Mouse (Mus musculus): Measurements from ENCODE around the gene Nat9.

Nat9 gene

DNA sequence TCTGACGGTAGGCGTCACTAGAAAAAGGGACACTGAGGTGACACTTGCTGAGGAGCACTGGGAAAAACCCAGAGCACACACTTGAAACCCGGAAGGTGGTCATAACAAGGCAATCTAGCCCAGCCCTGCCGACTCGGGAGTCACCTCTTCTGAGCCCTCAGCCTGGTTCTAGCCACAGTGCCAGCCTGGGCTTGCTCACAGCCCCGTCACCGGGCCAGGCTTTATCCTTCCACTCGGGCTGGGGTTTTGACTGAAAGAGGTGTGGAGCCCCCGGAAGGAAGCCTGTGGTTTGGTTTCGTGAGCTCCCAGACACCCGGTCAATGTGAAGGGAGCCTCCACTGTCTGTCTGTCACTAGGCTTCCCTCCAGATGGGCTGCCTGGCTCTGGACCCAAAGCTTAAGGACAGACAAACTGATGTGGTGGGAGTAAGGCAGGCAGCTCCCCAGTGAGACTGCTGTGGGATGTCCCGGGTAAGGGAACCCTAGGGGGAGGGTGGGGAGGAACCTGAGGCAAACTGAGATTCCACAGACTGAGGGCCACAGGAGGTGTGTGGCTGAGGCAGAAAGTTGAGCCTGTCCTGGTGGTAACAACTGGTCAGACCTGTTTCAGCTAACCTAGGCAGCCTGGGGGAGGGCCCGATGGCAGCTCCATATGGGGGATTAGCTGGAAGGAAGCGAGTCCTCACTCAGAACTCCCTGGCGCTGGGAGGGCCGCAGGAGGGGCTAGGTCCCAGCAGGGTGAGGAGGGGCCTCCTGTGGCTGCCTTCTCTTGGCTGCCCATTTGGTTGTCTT, 13.9 kb downstream of the Nat9 start:
- peak; percentile 61 for DNase-seq

DNA sequence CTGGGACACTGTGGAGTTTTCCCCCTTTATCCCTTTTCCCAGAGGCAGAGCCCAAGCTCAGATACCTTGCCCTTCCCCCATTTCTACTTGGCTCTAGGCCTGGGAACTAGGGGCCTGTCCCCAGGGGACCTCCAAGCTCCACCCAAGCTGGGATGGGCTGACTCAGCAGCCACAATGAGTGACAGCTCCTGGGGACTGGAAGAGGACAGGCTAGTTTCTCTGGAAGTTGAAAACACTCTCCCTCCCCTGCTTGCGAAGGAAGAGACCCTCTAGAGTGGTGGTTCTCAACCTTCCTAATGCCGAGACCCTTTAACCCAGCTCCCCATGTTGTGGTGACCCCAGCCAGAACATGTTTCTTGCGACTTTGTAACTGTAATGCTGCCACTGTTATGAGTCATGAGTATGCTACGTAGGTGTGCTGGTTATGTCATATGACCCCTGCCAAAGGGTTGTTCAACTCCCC, 14.8 kb downstream of the Nat9 start:
- DNase-seq = peak; percentile 78

DNA sequence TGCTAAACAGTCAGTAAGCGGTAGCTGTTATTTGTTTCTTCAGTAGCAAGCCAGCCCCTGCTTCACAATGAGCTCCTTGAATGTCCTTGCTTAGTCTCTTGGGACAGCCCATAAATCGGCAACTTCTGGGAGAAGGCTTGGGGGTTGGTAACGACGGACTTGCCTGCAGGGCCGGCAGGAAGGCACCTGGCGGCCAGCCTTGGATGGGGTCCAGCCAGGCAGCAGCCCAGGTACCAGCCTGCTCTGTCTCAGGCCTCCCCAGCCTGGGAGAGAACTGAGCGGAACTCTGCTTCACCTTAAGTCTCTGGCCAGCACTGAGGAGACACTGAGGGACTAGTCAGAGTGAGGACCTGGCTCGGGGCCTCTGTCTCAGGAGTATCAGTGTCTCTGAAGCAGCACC, 16.5 kb downstream of the Nat9 start:
- peak; percentile 85 for DNase-seq

DNA sequence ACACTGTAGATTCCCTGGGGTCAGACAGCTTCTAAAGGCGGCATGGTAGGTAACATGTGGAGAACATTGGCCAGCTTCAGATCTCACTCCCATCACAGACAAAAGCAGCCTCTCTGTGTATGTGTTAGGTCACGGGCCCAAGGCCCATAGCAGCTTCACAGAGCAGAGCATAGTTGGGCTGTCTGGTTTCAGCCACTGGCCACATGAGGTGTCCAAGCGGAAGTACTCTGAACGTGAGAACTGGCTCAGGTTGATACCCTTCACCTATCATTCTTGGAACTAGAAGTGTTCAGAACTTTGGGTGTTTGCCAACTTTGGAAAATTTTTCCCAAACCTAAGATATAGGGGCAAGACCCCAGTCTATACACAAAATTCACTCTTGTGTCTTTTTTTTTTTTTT, 18.2 kb downstream of the Nat9 start:
- no peak for DNase-seq

DNA sequence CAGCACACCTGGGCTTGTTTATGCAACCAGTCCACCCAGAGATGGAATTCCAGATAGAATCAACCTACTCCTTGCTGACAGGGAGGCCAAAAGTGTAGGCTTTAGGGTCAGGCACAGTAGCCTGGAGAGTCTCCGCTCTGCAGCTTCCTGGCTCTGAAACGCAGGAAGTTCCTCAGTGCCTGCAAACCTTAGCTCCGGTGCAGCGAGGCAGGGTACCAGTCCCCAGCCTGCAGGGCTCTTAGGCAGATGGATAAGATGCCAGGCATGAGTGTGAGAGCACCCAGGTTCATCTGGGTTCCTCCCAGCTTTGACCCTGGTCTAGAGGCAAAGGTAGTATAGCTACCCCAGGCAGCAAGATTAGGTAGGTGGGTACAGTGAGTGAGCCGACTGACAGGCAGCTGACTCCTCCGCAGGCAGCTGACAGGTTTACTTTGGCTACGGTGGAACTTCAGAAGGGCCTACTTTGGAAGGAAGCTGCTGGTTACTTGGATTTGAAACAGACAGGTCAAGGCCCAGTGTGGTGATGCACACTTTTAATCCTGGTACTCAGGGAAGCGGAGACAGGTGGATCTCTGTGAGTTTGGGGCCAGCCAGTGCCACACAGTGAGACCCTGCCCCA, 19.9 kb downstream of the Nat9 start:
- no peak for DNase-seq

DNA sequence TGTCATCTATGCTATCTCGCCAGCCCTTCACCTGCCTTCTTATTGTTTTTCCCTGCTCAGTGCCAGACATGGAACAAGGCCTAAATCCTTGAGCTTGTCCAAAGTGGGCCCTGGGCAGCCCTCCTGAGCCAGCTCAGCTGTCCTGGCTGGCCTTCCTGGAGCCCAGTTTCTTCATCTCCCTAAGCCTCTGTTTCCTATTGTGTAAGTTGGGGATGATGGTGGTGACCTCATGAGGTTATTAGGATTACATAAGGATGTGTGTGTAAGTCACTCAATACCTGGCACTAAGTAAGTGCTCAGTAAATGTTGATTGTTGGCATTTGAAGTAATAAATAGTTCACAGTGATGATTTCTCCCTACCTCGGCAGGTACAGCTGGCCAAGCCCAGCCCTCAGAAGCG, 20.9 kb downstream of the Nat9 start:
- DNase-seq = no peak

DNA sequence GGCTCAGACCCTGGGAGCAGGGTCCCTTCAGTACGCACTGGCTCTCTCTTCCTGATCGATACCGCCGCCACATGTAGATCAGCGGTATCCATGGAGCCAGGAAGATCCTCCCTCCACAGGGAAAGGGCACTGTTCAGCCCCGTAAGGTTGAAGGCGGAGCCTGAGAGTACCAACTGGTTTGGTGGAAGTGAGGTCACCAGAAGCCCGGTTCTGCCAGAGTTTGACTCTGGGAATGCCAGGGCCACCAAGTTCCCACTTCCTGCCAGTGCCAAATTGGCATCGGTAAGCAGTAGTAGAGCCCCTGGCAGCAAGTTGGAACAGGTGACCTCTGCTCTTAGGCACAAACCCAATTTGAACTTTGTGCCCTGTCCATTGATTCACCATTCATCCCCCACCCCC, 22.7 kb downstream of the Nat9 start:
- DNase-seq = peak; percentile 94

DNA sequence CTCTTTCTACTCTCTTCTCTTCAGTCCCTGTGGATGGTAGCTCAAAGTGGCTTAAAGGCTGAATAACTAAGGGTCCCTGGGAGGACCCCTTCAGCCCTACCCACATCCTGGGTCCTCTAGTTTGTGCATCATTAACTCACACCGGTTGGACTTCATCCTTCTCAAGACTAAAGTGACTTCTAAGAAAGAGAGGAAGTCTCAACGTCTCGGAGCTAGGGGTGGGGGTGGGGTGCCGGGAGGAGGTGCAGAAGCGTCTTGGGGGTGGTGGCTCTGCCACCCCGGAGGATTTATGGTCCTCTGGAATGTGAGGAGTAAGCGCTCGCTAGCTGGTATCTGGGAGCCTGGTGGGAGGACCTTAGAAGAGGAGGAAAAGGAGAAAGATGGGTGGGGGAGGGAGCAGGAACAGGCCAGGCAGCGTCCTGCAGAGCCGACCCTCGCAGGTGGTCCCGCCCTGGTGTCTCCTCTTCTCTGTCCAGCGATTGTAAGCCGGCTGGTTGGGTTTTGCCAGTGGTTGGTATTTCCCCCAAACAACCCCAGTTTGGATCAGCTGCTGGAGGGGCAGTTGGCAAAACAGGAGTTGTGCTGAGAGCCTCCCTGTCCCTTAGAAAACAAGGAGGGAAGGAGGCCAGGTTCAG, 23.2 kb downstream of the Nat9 start:
- DNase-seq = peak; percentile 78

DNA sequence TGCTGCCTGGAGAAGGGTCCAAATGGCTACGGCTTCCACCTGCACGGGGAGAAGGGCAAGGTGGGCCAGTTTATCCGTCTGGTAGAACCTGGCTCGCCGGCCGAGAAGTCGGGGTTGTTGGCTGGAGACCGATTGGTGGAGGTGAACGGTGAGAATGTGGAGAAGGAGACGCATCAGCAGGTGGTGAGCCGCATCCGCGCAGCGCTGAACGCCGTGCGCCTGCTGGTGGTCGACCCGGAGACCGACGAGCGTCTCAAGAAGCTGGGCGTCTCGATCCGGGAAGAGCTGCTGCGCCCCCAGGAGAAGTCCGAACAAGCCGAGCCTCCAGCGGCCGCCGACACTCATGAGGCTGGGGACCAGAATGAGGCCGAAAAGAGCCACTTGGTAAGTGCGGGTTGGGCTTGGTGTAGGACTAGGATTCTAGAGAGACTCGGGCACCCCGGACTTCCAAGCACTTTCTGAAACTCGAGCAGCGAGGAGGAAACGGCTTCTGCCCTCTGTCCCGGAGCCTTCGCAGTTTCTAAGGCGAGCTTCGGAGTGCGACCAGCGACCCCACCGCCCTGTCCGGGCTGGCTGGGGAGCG, 24.0 kb downstream of the Nat9 start:
- no peak for DNase-seq

DNA sequence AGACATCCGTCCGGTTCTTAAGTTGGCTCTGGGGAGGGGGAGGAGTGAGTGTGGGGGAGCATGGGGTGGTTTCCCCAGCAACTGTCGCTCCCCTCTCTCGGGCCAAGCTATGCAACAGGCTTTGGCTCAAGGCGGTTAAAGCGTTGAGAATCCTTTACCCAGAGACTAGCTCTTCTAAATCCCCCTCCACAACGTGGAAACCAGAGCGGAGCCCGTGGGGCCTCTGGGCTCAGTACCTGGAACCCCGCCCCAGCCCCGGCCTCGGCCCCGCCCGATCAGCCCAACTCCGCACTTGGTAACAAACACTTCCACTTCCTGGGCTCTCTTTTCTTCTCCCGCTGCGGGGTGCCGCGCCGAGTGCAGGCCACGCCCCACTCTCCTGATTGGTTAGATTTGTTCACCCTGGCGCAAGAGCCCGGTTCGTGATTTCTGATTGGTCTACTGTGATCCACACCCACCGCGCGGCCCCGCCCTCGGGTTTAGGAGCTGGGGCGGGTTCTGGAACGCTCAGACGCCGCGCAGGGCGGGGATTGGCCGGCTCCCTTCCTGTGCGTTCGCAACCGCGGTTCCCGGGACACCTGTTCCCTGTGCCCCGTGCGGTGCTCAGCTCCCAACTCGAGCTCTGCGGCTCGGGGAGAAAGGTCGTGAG, 24.7 kb downstream of the Nat9 start, which contains the start of gene Slc9a3r1:
Slc9a3r1 (plus strand) TSS at position 510 of the 649 bp plus-strand sequence.
- DNase-seq = peak; percentile 99

DNA sequence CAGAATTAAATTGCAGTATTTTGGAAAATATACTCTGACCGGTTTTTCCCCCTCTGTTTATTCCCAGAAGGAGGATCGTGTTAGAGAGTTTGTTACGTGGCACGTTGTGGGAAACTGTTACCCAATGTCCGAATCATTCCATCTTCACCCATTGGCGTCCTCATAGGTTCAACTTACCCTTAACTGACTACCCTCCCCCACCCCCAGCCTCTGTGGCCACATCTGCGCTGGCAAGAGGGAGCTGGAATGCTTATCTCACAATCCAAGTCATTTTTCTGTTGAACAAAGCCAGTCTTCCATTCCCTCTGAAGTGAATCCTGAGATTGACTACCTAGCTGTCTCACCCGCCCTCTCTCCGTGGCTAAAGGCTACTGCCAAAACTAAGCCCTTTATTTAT, 25.5 kb downstream of the Nat9 start:
- peak; percentile 21 for DNase-seq

DNA sequence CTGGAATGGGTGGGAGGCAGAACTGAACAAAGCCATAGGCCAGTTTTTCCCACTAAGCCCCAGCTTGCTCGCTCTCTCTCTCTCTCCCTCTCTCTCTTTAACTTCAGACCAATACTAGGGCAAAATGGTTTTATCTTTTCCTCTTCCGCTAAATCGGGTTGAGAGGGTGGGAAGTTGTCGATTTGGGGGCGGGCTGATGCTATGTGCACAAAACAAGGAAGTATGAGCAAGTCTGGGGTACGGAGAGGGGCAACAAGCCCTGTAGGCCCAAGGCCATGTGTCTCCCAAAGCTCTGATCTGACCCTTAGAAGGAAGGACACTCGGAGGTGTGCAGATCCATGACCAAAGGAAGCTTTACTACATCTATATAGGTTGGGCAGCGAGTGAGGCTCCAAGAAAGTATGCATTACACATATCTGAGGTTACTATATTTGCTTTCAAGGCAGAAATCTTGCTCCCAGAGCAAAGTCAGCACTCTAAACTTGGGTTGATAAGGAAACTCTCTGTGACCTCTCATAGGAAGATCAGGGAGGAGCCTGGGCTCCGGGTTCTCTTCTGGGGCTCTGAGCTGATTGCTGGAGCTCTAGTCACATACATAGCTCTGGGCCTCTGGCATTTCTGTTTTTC, 26.0 kb downstream of the Nat9 start:
- DNase-seq = no peak

DNA sequence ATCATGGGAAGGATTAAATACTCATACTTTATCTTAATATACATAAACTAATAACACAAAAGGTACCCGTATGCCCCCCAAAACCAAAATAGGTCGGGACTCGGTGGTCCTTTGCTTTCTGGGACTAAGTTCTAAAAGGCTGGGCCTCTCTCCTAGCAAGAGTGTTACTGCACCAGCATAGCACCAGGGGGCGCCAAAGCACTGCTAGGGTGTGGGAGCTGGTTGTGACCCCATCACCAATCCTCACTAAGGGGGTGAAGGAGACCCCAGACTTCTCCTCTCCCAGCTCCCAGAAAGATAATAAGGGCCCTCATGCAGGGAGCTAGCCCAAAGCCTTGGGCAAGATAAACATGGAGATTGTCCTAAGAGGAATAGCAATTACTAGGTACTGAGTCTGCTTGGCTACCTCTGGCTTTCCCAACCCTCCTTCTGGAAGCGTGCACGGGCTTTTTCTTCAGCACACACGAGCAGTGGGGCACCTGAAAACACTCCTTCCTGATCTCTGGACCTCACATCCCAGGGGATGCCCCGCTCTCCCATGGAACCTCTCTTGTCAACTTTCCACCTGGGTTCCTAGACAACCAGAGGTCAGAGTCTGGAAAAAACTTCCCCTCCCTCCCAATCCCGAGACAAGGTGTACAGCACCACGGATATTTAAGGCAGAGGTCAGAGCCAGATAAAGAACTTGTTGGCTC, 26.6 kb downstream of the Nat9 start:
- peak; percentile 58 for DNase-seq

DNA sequence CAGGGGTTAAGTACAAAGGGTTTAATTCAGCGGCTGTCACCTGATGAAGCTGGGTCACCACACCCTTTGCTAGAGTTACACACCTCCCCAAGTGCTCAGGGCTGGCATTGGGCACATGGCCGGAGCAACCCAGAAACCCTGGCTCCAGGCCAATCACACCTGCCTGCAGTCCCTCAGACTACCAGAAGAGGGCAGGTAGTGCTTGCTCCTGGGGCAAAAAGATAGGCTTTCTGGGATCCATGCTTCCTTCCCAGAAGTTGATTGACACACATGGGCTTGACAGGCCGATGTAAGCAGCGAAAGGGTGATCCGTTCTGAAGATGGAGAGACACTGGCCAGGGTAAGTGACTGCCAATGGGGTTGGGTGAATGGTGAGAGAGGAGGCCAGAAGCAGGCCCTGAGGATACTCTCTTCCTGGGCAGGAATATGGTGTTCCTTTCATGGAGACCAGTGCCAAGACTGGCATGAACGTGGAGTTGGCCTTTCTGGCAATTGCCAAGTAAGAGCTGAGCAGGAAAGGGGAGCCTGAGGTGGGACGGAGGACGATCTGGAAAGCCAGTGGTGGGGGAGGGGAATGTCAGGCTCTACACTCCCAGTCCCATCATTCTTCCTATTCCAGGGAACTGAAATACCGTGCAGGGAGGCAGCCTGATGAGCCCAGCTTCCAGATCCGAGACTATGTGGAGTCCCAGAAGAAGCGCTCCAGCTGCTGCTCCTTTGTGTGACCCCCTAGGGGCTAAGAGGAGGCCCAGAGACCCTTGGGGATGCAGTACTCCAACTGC, 27.5 kb downstream of the Nat9 start:
- DNase-seq = peak; percentile 93

DNA sequence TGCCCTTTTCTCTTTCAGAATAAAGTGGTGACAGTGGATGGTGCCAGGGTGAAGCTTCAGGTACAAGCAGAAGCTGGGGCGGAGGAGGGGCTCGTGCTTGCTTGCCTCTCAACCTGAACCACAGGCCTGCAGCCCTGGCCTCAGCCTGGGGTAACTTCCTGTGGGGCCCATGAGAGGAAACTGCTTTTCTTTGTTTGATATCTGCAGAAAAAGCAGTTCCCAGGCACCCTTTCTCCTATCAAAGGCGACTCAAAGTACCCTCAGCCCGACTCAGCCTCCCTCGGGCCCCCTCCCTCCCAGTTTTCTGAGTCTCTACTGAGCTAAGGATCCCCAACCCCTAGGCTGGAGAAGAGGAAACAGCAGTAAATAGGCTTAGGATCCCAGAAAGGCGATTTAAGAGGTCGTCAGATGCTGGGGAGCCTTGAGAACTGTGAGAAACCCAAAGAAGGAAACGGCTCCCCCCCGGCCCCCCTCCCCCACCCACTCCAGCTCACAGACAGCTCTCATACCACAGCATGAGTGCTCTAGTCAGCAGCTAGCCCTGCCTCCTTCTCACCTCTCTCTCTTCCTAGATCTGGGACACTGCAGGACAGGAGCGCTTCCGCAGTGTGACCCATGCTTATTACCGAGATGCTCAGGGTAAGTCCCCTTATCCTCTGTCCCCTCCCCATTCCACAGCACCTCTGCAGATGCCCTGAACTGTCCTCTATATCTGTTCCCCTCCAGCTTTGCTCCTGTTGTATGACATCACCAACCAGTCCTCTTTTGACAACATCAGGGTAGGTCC, 29.5 kb downstream of the Nat9 start:
- DNase-seq = no peak

DNA sequence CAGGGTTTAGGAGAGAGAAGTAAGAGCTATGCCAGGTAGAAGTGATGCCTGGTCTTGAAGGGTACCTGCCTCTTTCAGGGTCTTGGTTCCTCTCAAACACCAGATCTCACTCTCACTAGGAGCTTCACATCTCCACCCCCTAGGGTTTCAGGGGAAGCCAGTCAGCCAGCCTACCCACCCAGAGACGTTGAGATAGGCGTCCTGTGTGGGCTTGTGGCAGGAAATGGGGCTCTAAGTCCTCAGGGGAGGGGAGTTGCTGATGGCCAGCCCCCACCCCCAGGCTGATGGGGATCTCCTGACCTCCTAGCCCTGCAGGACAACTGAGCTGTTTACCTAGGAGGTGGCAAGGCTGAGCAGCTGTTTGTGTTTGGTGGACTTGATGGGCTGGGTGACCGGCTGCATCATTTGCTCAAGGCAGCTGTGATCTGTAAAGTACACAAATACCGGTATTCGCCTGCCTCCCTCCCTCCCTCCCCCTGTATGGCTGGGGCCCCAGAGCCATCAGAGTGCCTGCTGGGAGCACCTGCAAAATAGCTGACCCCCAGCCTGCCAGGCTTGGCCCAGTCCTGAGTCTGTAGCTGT, 32.5 kb downstream of the Nat9 start:
- DNase-seq = no peak

DNA sequence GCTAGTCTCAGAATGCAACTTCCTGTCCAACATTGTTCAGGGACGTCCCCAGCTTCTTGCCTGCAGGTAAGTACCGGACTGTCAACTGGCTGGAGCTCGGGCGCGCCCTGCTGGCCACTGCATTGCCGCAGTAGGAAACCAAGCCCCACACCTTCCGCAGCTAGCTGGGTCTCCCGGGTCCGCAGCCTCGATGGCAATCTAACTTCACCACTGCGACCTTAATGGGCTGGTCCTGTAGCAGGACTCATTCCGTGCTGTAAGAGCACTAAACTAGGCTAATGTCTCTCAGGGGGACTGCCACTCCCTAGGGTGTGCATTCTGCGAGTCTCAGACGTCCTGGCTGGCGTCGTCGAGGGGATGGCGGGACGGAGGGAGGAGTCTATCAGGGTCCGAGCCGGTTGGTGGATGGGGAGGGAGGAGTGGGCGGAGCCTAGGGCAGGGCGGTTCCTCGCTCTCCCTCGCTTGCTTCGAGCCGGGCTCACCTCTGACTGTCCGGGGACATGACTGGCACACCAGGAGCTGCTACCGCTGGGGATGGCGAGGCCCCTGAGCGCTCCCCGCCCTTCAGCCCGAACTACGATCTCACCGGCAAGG, 33.9 kb downstream of the Nat9 start:
- peak; percentile 81 for DNase-seq

DNA sequence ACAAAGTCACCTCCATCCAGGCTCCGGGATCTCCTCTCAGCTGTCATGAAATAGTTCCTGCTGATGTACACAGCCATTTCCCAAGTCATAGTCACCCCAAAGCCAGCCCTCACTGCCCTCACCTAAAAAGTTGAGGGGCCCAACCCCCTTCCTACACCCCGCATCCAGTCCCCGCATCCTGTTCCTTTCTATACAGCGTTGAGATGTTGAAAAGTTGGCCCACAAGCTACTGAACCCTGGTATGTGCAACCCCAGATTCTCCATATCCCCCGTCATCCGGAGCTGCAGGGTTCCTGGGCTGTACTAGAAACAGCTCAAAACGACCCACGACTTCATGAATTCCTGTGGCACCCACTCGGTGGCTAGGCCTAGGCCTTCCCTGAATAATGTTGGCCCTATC, 34.6 kb downstream of the Nat9 start:
- DNase-seq = no peak

DNA sequence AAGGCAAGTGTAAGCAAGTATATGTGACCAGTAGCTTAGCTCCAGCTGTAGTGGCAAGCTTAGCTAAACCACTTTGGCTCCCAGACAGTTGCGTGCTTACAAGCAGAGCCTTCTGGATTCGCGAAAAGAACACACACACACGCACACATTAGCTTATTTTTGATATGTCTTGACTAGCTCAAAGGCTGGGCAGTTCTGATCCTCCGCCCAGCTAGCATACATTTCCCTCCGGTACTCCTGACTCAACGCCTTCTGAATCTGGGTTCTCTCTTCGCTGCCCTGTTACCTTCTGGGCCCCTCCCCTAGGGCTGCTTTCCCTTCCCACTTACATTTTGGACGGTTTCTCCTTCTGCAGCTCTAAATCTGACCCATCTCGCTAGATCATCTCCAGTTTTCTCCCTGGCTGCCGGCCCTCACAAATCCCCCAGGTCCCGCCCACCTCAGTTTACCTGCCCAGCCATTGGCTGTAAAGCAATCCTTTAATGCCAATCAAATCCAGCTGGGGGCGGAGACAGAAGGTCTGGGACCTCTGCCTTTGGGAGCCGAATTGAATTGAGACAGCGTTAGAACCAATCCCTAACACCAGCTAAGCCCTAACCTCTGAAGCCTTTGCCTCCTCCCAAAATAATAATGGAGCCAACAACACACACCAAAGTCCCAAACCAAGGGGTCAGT, 35.8 kb downstream of the Nat9 start:
- peak; percentile 59 for DNase-seq

All from kidney, adult 11 months (tissue).